Mouse (Mus musculus) spleen, adult 2 months (tissue): ENCODE measurements around the gene Arhgef10l.

ENCODE experiments used
- CTCF ChIP-seq: fragments of 200-500 bp; IDR thresholded peaks from 2 replicates; pipeline ENCODE4 v1.5.1; 2011; ENCODE audit warnings: mild to moderate bottlenecking, inconsistent platforms; ENCODE audit not compliant: insufficient read depth, insufficient read length, insufficient replicate concordance; ENCODE audit errors: extremely low read depth
- POLR2A ChIP-seq: fragments of 200-500 bp; IDR thresholded peaks from 2 replicates; pipeline ENCODE4 v1.6.1; 2011; ENCODE audit warnings: low read depth, low read length, inconsistent platforms

DNA sequence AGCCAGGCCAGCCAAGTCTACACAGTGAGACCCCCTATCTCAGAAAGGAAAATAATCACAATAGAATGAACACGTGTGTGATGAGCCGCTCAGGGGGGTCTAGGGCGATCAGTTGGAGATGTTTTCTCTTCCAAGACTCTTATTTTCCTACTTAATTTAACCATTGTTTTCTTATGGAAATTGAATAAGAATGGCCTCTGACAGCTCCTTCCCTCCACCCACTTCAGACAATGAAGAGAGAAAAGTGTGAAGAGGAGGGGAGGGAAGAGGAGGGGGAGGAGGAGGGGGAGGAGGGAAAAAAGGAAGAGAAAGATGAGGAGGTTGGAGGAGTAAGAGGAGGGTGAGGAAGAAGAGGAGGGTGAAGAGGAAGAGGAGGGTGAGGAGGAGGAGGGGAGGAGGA lies 21.1 kb downstream of the Arhgef10l start:
- TF ChIP-seq CTCF (no peak), POLR2A (no peak)
